16 mouse cellular contexts compared by ENCODE assay signal in the genomic region with DNA sequence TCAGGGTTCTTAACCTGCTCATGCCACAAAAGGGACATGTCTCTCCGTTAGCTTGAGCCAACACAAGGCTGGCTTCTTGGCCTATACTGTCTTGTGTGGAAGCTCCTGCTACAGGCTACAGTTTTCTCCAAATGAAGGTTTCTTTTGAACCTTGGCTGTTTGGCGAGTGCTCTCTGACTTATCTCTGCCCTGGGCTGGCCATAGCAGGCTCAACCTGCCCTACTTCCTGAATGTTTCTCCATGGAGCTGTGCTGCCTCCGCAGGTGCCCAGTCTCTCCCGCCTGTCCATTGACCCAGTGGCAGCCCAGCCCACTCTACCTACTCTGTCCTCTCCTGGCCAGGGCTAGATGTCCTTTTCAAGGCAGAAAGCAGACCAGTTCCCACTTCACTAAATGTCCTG. TPM values are rescaled to one million over a fixed set of nuclear protein-coding genes. Genes with fewer than 3 reads are reported as not detected.
DNase-seq lines count a peak whose midpoint lies in the region; ATAC-seq and TF ChIP-seq lines count a peak whose summit lies in the region.
"Had no signal": no experiment of that assay in that cellular context is flagged by ENCODE, and none has a peak within 500 bp of the region (broad histone marks: within the 10 kb centered on the region; RNA-seq: fewer than 3 reads in every experiment).

No protein-coding gene starts in this region.

- no peaks in the 10 kb centered on the region for H3K36me3 ChIP-seq in forebrain, embryonic 12.5 days (replicated peaks)
- no peaks in the 10 kb centered on the region for H3K36me3 ChIP-seq in forebrain, embryonic 16.5 days (ENCODE audit: control insufficient read depth, insufficient read depth)
- no peaks in the 10 kb centered on the region for H3K36me3 ChIP-seq in midbrain, embryonic 10.5 days
- H3K36me3 ChIP-seq in midbrain, postnatal 0 days (ENCODE audit: insufficient read depth, low read length), result no peaks in the 10 kb centered on the region
- H3K36me3 ChIP-seq in ES-E14 (ENCODE audit: control insufficient read depth, insufficient read depth, low read length, poor library complexity, severe bottlenecking), result no peaks in the 10 kb centered on the region
- H3K36me3 ChIP-seq: hindbrain, embryonic 15.5 days; limb, embryonic 15.5 days had no signal

- H3K4me1 ChIP-seq in forebrain, embryonic 12.5 days, result peaks cover 7% of the 10 kb centered on the region
- peaks cover 6% of the 10 kb centered on the region for H3K4me1 ChIP-seq in forebrain, embryonic 16.5 days (replicated peaks; ENCODE audit: control insufficient read depth, insufficient read depth, low read length)
- peaks cover 30% of the 10 kb centered on the region for H3K4me1 ChIP-seq in midbrain, embryonic 10.5 days
- H3K4me1 ChIP-seq in midbrain, postnatal 0 days (ENCODE audit: insufficient read depth, low read length), result no peaks in the 10 kb centered on the region
- H3K4me1 ChIP-seq in ES-E14 (ENCODE audit: control insufficient read depth in 2 of 2, insufficient read depth in 2 of 2, low read length in 2 of 2, poor library complexity in 1 of 2), result peaks cover 21 to 46% of the 10 kb centered on the region in 2 experiments

- no peak overlapping the region for H3K27ac ChIP-seq in forebrain, embryonic 12.5 days
- H3K27ac ChIP-seq in forebrain, embryonic 16.5 days (ENCODE audit: low read length), result no peak overlapping the region
- peak overlapping the region; percentile 17; the same call in 1 of the 2 replicates for H3K27ac ChIP-seq in midbrain, embryonic 10.5 days (replicated peaks)
- H3K27ac ChIP-seq in midbrain, postnatal 0 days (ENCODE audit: low read depth, low read length), result no peak overlapping the region
- no peak overlapping the region for H3K27ac ChIP-seq in ES-E14 (ENCODE audit: insufficient read depth, low read depth, low read length, poor library complexity, severe bottlenecking)
- H3K27ac ChIP-seq: hindbrain, embryonic 15.5 days; limb, embryonic 15.5 days had no signal

- ATAC-seq in forebrain, embryonic 12.5 days (ENCODE audit: low FRiP score), result no peak
- ATAC-seq in forebrain, embryonic 16.5 days, result no peak
- ATAC-seq in midbrain, postnatal 0 days (ENCODE audit: low FRiP score), result no peak
- ATAC-seq: midbrain, embryonic 16.5 days had no signal

- in situ Hi-C loops in ES-E14 (cut with MboI; ENCODE audit: low sequenced_read_pairs in 2 of 2, unreplicated experiment in 2 of 2), result no loop called here

- 82% methylated on average over 4 of the region's 4 CpGs for WGBS in forebrain, embryonic 12.5 days
- WGBS in forebrain, embryonic 16.5 days, result 84% methylated on average over 4 of the region's 4 CpGs
- WGBS in midbrain, embryonic 10.5 days, result 89% methylated on average over 4 of the region's 4 CpGs
- 81% methylated on average over 4 of the region's 4 CpGs for WGBS in midbrain, postnatal 0 days

- TF ChIP-seq CTCF in midbrain, postnatal 0 days (IDR thresholded peaks at IDR 0.05), result no peak

- H3K9me3 ChIP-seq in forebrain, embryonic 12.5 days, result no peaks in the 10 kb centered on the region
- no peaks in the 10 kb centered on the region for H3K9me3 ChIP-seq in forebrain, embryonic 16.5 days (ENCODE audit: control insufficient read depth, low read length)
- no peaks in the 10 kb centered on the region for H3K9me3 ChIP-seq in midbrain, embryonic 10.5 days (replicated peaks)
- no peaks in the 10 kb centered on the region for H3K9me3 ChIP-seq in midbrain, postnatal 0 days (ENCODE audit: low read length)
- no peaks in the 10 kb centered on the region for H3K9me3 ChIP-seq in ES-E14 (ENCODE audit: control insufficient read depth, insufficient read depth, low read depth, low read length)
- H3K9me3 ChIP-seq: hindbrain, embryonic 15.5 days; limb, embryonic 15.5 days had no signal

- H3K9ac ChIP-seq in forebrain, embryonic 12.5 days, result 0 out of 2 replicates have a peak overlapping the region, but pooled peaks have one; percentile 2
- H3K9ac ChIP-seq in forebrain, embryonic 16.5 days (replicated peaks; ENCODE audit: low read depth, low read length), result no peak overlapping the region
- no peak overlapping the region for H3K9ac ChIP-seq in midbrain, postnatal 0 days (replicated peaks; ENCODE audit: low read length, poor library complexity, severe bottlenecking)
- H3K9ac ChIP-seq in ES-E14 (ENCODE audit: insufficient read depth, low read depth, low read length, poor library complexity, severe bottlenecking), result peak overlapping the region; percentile 3; the same call in 1 of the 2 replicates
- H3K9ac ChIP-seq: hindbrain, embryonic 15.5 days; limb, embryonic 15.5 days had no signal

- 0 out of 2 replicates have a peak, but pooled peaks cover 3% of the 10 kb centered on the region for H3K27me3 ChIP-seq in forebrain, embryonic 12.5 days
- H3K27me3 ChIP-seq in forebrain, embryonic 16.5 days (replicated peaks; ENCODE audit: control insufficient read depth, insufficient read depth, low read length), result no peaks in the 10 kb centered on the region
- no peaks in the 10 kb centered on the region for H3K27me3 ChIP-seq in midbrain, embryonic 10.5 days (ENCODE audit: low read depth, poor library complexity, severe bottlenecking)
- no peaks in the 10 kb centered on the region for H3K27me3 ChIP-seq in midbrain, postnatal 0 days (ENCODE audit: insufficient read depth, low read length)
- H3K27me3 ChIP-seq: hindbrain, embryonic 15.5 days; limb, embryonic 15.5 days had no signal

- no peak for DNase-seq in midbrain, embryonic 10.5 days (ENCODE audit: low spot score)
- no peak for DNase-seq in midbrain, postnatal 0 days (ENCODE audit: low spot score)
- DNase-seq in ES-E14 (ENCODE audit: low read depth, low spot score), result no peak
- DNase-seq in naive thymus-derived CD4-positive, alpha-beta T cell, adult 2 months (ENCODE audit: low read depth), result peak; percentile 36
- no peak for DNase-seq in urinary bladder, adult 2 months (ENCODE audit: low spot score)
- DNase-seq in right cerebral cortex, adult 18-20 months, result no peak
- DNase-seq: adrenal gland, postnatal 25 days; cerebellum, adult 9-11 months; gastrocnemius, postnatal 36 days; kidney, adult 18-20 months; kidney, postnatal 4 days had no signal

- no peak overlapping the region for H3K4me2 ChIP-seq in forebrain, embryonic 12.5 days
- no peak overlapping the region for H3K4me2 ChIP-seq in forebrain, embryonic 16.5 days (ENCODE audit: low read length)
- H3K4me2 ChIP-seq in midbrain, postnatal 0 days (ENCODE audit: low read depth, low read length, poor library complexity, severe bottlenecking), result no peak overlapping the region
- H3K4me2 ChIP-seq: hindbrain, embryonic 15.5 days; limb, embryonic 15.5 days had no signal

- H3K4me3 ChIP-seq in forebrain, embryonic 12.5 days (replicated peaks), result no peak overlapping the region
- no peak overlapping the region for H3K4me3 ChIP-seq in forebrain, embryonic 16.5 days (replicated peaks; ENCODE audit: low read length)
- H3K4me3 ChIP-seq in midbrain, embryonic 10.5 days, result no peak overlapping the region
- no peak overlapping the region for H3K4me3 ChIP-seq in midbrain, postnatal 0 days (ENCODE audit: low read depth, low read length)
- H3K4me3 ChIP-seq in ES-E14 (ENCODE audit: insufficient read depth in 1 of 2, low read depth in 1 of 2, low read length in 2 of 2, poor library complexity in 1 of 2, severe bottlenecking in 1 of 2), result no peak overlapping the region
- H3K4me3 ChIP-seq: hindbrain, embryonic 15.5 days; limb, embryonic 15.5 days had no signal

TF ChIP-seq in ES-E14, 5 proteins besides CTCF, POLR2A, EP300 and RAD21:
- TF ChIP-seq MAFK (IDR thresholded peaks at IDR 0.05; ENCODE audit: insufficient read depth, low read depth, low read length), result no peak
- no peak for TF ChIP-seq ZNF384 (IDR thresholded peaks at IDR 0.05; ENCODE audit: low read depth, low read length)
- TF ChIP-seq ZC3H11A (IDR thresholded peaks at IDR 0.05; ENCODE audit: borderline replicate concordance, low read depth, low read length), result no peak
- no peak for TF ChIP-seq CHD2 (IDR thresholded peaks at IDR 0.05; ENCODE audit: low read depth, low read length)
- TF ChIP-seq HCFC1 (IDR thresholded peaks at IDR 0.05; ENCODE audit: borderline replicate concordance, insufficient read depth, low read length), result no peak

RNA-seq across cellular contexts. Expression of gene Sh3bgrl3, which starts 7.7 kb away (rescaled TPM):
- 257 and 272 TPM in 2 replicates for polyA plus RNA-seq in forebrain, embryonic 12.5 days (2016; fragmentation: Nextera tagmentation; extraction: Ambion mirVana)
- 321 and 354 TPM in 2 replicates for polyA plus RNA-seq in forebrain, embryonic 16.5 days (2015; fragmentation: Nextera tagmentation; extraction: Ambion mirVana)
- 302 and 324 TPM in 2 replicates for polyA plus RNA-seq in midbrain, embryonic 10.5 days (2016; fragmentation: Nextera tagmentation; extraction: Ambion mirVana)
- 162 and 224 TPM in 2 replicates for total RNA-seq in midbrain, postnatal 0 days (2014; rRNA removed)
- polyA plus RNA-seq in midbrain, postnatal 0 days (2015; fragmentation: Nextera tagmentation; extraction: Ambion mirVana), result 565 and 583 TPM in 2 replicates
- 87.2 and 96.5 TPM in 2 replicates for total RNA-seq in ES-E14 (2012; rRNA removed)
- 337 and 349 TPM in 2 replicates for polyA plus RNA-seq in urinary bladder, adult 2 months (2012; rRNA removed)

RNA-seq across cellular contexts. Expression of gene Ubxn11, which starts 18.5 kb away (rescaled TPM):
- 5.8 and 7.9 TPM in 2 replicates for polyA plus RNA-seq in forebrain, embryonic 12.5 days (2016; fragmentation: Nextera tagmentation; extraction: Ambion mirVana)
- 13.3 and 13.6 TPM in 2 replicates for polyA plus RNA-seq in forebrain, embryonic 16.5 days (2015; fragmentation: Nextera tagmentation; extraction: Ambion mirVana)
- polyA plus RNA-seq in midbrain, embryonic 10.5 days (2016; fragmentation: Nextera tagmentation; extraction: Ambion mirVana), result 4.8 and 6.5 TPM in 2 replicates
- 4.9 and 8.4 TPM in 2 replicates for total RNA-seq in midbrain, postnatal 0 days (2014; rRNA removed)
- 11.2 and 13.7 TPM in 2 replicates for polyA plus RNA-seq in midbrain, postnatal 0 days (2015; fragmentation: Nextera tagmentation; extraction: Ambion mirVana)
- 12.4 and 23.3 TPM in 2 replicates for total RNA-seq in ES-E14 (2012; rRNA removed)
- polyA plus RNA-seq in urinary bladder, adult 2 months (2012; rRNA removed), result 4.1 and 4.2 TPM in 2 replicates

RNA-seq across cellular contexts. Expression of gene Cd52, which starts 26.0 kb away (rescaled TPM):
- polyA plus RNA-seq in forebrain, embryonic 12.5 days (2016; fragmentation: Nextera tagmentation; extraction: Ambion mirVana), result 3.8 and 3.9 TPM in 2 replicates
- 0.91 and 1.4 TPM in 2 replicates for polyA plus RNA-seq in forebrain, embryonic 16.5 days (2015; fragmentation: Nextera tagmentation; extraction: Ambion mirVana)
- 5.1 TPM in 2 replicates for polyA plus RNA-seq in midbrain, embryonic 10.5 days (2016; fragmentation: Nextera tagmentation; extraction: Ambion mirVana)
- 0.66 TPM in 1 of 2 replicates, not detected in the other for total RNA-seq in midbrain, postnatal 0 days (2014; rRNA removed)
- 2.0 and 2.7 TPM in 2 replicates for polyA plus RNA-seq in midbrain, postnatal 0 days (2015; fragmentation: Nextera tagmentation; extraction: Ambion mirVana)
- 1.5 and 13.0 TPM in 2 replicates for total RNA-seq in ES-E14 (2012; rRNA removed)
- polyA plus RNA-seq in urinary bladder, adult 2 months (2012; rRNA removed), result 31.3 and 32.6 TPM in 2 replicates

Comparison
In these comparisons a context has a peak if more than half of its experiments do, and no peak if none do; other contexts are left out.
1. H3K9ac ChIP-seq: peak in forebrain, embryonic 12.5 days (single experiment) and ES-E14 (single experiment); none in forebrain, embryonic 16.5 days (single experiment) and midbrain, postnatal 0 days (single experiment).